Mouse (Mus musculus): ENCODE results near the gene Ugt1a2.

GRCm38 (mm10) chr1:88240579-88240978 lies 40.2 kb downstream of the Ugt1a2 start:
- no peak for TF ChIP-seq POLR2A (IDR thresholded peaks at IDR 0.05; ENCODE audit: extremely low read depth, insufficient read depth, low read length)
- no peak for TF ChIP-seq CTCF (IDR thresholded peaks at IDR 0.05; ENCODE audit: low read depth, low read length)

Data from liver, adult 2 months (tissue).